Mouse (Mus musculus) heart, adult 9 months (tissue): Measurements from ENCODE around the gene Tmem184b.

ENCODE experiments used
- DNase-seq, 2 experiments: peaks; one replicate each; pipeline ENCODE4 v3.0.0; 2022; ENCODE audit warnings: low spot score in 2 of 2

Gene Tmem184b

DNA sequence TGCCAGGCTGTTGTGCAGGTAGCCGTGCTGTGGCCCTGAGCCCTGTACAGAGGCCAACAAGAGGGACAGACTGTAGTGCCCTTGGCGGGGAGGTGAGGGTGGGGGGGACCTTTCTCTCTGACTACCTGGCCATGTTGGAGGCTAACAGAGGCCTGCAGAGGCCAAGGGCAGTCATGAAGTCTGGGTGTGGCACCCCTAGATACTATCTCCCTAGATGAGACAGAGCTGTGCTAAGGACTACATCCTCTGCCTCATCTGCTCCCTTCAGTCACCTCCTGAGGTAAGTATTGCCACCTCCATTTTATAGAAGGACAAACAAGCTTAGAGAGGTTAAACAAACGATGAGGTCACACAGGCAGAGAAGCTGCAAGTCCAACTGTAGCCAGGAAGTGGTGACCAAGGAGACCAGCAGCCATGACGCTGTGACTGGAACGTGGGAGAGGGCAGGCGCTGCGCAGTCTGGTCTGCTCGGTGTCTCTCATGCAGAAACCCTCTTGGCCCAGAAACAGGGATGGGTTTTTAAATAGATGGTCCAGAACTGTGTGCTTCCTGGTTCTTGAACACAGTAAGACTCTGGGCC is 34.4 kb downstream of the Tmem184b start:
- peak; percentile 61 to 63 for DNase-seq

DNA sequence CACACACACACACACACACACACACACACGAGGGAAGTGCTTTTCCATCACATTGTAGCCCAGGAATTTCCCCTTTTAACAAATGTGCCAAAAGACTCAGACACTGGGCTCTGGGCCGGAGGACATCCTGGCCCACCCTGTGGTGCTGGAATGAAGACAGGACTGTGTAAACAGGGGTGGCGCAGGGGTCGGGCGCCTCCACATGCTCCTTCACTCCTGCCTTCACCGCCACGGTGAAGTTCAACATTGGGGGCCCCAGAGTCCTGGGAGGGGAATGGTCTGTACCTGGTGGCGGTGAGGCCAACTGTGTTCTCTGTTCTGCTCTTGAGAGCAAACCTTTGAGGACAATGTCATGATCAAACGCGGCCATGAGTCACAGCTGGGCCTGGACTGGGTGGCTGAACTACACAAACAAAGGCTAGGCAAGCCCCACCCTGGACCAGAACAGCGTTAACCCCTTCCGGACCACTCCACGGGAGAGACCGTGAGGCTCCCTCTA is 35.0 kb downstream of the Tmem184b start:
- peak; percentile 85 to 86 for DNase-seq

DNA sequence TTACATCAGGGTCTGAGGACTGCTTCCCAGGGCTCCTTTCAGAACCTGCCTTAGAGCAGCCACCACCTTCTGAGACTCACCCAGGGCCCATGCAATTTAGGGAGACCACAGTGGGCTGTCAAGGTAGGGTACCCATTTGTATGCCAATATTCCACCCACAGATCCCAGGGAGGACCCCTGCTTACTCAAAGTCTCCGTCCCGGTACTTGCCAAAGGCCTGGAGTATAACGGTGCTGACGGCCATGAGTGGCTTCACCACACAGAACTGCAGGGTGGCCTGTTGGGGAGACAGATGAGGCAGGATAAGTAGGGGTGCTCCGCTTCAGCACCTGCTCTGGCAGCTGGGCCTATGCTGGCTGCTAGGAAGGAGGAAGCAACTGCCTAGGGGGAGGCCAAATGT is 37.0 kb downstream of the Tmem184b start:
- DNase-seq, result no peak

DNA sequence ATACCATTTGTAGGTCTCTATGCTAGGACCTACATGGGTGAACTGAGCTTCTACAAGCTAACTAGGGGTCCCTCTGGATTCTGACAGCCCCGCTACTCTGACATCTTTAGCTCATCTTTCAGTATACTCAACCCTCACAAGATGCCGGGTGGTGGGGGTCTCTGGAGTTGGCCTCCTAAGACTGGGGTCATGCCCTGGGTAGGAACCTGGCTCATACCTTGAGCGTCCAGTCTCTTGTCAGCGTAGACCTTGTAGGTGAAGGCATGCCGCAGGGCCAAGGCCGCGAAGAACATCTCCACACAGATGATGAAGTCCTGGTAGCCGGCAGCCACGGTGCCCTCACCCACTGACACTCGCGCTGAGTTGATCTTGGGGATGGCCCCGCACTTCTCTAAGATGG is 38.3 kb downstream of the Tmem184b start:
- no peak for DNase-seq

DNA sequence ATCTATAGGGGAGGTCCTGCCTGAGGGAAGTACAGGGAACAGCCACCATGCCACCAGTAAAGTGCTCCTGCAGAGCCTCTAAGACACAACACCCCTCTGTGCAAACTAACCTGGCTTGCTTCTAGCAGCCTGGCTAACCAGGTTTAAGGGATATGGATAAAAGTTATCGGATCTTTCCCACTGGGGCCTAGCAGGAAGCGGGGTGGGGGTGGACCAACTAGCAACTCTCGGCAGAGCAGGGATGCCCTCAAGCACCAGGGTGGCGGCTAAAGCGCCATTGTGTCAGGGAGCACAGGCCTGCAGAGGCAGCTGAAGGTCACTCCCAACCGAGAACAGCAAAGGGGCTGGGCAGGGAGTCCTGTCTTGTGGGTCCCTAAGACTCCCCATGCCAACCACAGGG is 39.2 kb downstream of the Tmem184b start:
- DNase-seq, result no peak

DNA sequence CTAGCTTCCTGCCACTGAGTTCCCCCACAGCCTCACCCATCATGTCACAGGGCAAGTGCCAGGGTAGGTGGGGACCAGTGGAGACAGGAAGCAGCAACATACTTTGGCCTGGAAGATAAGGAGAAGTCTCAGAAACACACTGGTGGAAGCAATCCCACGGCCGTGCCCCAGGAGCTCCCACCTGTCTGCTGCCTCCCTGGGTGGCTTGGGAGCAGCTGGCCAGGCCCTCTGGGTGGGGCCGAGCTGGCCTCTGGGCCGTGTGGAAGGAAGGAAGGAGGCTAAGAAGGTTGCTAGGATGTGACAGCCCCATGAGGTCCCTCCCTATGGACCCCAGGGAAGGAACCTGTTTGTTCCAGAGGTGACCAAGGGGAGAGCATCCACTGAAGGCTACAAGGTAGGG is 42.3 kb downstream of the Tmem184b start:
- no peak for DNase-seq

DNA sequence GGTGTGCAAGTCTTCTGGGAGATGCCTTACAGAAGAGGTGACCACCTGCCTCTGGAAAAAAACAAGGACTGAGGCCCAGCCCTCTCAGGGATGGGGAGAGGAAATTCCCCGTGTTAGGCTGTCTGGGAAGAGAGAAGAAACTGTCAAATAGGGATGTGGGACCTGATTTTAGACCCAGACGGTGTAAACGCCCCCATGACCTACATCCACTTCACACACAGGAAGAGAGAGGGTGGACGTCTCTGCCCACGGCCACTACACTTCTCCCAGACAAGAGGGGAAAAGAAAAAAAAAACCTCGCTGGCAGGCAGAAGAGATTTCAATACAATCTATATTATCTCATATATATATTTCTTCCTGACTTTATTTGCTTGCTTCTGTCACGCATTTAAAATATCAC is 43.0 kb downstream of the Tmem184b start:
- no peak for DNase-seq

DNA sequence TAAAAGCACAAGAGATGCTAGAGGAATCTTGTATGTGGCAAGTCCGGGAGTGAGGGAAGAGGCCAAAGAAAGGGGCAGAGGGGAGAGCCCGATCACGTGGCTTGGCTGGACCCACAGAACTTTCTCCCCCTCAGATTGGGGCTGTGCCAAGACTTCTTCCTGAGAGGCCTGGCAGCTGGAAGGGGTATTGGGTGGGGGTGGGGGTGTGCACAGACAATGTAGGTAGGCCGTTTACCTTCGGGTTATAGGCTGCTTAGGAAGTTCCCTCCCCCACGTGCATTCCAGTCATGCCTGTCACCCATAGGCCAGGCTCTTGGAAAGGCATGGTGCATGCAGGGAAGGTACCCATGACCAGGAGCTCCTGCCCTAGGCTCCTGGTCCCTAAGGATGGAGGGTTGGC is 43.4 kb downstream of the Tmem184b start:
- no peak for DNase-seq

DNA sequence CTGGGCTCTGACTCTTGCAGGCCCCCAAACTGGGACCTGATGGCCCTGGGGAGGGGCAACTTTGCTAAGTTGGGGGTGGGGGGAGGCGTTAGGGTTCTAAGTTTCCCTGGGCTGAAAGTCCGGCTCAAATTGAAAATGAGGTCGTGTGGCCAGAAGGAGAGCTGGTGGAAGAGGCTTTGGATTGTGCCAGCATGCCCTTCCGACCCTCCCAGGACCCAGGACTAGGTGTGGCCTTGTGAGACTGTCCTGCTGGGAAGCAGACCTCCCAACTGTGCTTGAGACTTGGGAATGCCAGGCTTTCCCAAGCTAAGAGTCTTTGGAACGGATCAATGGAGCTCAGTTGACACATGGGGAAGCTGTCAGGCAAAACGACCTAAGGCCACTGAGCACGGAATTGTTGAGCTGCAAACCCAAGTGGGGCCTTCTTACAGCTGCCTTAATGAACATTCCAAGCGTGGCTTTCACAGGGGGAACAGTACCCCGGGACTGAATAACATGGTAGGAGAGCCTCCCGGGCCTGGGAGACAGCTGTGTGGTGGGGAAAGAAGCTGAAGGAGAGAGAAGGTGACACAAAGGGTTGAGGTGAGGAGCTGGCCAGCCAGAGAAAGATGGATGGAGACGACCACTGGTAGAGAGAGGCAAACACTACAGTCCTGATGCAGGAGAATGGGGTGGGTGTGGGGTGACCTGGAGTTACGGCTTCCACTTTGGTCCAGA is 45.2 kb downstream of the Tmem184b start:
- DNase-seq, result no peak

DNA sequence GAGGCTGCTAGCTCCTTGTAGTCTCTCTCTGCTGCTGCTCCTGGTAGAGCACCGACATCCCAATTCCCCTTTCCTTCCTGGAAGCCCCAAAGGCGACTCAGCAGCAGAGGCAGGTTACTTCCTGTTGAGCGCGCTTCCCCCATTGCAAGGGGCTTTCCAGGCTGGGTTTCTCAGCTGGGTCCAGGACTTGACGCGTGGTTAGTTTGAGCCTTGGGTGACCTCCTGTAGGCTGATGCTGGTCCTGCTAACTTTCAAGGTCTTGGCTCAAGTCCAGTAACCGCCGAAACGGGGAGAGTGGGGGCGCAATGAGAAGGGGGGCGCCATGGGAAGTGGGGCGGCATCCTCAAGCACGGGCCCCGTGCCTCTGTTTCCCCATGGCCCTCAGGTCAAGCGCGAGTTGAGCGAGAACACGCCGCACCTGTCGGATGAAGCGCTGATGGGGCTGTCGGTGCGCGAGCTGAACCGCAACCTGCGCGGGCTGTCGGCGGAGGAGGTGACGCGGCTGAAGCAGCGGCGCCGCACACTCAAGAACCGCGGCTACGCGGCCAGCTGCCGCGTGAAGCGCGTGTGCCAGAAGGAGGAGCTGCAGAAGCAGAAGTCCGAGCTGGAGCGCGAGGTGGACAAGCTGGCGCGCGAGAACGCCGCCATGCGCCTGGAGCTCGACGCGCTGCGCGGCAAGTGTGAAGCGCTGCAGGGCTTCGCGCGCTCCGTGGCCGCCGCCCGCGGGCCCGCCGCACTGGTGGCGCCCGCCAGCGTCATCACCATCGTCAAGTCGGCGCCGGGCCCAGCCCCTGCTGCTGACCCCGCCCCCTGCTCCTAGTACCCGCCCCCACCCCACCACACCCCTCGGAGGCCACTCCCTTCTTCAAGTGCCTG is 46.1 kb downstream of the Tmem184b start:
- peak in 1 of 2 experiments; percentile 63 for DNase-seq

DNA sequence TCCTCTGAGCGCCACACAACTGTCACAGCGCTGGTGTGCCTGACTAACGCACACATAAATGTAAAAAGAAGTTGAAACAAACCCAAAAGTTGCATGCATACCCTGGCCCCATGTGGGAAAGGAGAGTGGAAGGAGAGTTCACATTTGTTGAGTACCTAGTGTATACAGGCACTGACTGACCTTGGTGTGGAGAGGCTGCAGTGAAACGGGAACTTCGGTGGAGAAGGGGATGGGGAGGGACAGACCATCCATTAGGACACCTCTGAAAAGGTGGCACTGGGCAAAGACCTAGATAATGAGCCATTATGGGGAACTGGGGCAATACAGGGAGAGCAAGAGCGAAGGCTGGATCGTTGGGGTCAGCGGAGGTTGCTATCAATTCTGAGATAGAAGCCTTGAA is 46.9 kb downstream of the Tmem184b start:
- DNase-seq, result no peak

DNA sequence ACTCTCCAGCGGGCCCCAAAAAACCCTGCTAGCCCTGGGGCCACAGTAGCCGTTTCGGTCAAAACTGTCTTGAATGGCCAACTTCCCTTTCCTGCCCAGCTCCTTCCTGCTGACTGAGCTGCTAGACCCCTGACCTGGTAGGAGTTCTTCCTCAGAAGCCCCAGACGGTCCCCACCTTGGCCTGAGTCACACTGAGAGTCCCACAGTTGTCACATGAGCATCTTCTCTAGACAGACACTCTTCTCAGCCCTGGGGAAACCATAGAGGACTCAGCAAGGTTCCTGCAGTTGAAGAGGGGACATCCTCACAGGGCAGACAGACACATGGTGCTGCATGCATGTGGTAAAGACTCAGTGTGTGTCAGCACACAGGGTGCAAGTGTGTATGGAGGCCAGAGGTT is 48.8 kb downstream of the Tmem184b start:
- no peak for DNase-seq

DNA sequence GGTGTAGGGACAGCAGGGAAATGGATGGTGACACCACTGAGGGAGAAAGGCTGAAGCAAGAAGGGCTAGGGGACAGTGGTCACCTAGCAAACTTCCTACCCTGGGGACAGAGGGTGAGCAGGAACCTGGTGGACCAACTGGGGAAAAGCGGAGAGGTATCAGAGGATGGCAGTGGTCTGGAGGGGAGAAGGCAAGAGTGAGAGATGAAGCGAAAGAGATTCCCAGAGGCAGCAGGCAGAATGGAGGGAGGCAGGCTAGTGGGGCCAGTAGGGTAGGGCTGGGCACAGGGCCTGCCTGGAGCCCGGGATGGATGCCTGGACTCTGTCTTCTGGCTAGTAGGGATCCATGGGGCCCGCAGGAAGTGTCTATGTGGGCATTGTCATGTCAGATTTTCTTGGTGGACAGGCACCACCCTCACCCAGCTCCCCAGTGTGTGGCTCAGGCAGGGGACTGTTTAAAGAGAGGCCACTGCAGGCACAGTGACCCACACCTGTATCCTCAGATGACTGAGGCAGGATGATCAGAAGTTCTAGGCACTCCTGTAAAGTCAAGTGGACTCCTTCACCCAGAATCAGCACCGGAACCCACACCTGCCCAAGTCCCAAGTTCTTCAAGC is 49.6 kb downstream of the Tmem184b start:
- DNase-seq, result no peak

DNA sequence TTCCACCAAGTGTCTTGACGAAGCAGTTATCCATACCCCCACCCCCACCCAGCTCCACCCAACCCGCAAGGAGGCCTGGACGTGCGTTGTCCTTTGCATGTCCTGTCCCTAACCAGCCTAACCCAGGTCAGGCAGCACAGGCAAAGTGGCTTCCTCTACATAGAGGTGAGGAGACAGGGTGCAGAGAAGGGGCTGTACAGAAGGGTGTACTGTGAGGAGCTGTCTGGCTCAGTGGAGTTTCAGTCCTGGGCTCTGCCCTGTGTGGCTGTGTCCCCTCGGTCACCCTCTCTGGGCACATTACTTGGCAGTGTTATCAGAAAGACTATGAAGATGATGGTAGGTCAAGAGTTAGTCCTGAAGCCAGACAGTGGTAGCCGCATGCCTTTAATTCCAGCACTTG is 50.9 kb downstream of the Tmem184b start:
- no peak for DNase-seq

DNA sequence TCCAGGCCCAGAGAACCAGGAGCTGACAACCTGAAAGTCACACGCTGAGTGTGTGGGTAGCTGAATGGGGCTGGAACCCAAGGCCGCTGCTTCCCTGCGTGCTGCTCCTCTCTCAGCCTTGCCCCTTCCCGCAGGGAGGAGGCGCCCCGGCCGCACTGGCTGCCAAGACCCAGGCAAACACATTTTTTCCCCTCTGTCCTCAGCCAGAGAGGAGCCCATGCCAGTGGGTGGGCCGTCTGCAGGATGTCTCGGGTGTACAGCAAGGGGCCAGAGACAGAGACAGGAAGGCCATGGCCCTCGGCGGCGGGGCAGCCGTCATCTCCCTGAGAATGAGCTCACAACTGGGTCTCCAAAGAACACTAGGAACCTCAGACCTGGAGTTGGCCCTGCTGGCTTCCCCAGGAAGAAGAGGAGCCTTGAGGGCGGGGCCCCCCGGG is 52.0 kb downstream of the Tmem184b start:
- peak; percentile 73 to 81 for DNase-seq

DNA sequence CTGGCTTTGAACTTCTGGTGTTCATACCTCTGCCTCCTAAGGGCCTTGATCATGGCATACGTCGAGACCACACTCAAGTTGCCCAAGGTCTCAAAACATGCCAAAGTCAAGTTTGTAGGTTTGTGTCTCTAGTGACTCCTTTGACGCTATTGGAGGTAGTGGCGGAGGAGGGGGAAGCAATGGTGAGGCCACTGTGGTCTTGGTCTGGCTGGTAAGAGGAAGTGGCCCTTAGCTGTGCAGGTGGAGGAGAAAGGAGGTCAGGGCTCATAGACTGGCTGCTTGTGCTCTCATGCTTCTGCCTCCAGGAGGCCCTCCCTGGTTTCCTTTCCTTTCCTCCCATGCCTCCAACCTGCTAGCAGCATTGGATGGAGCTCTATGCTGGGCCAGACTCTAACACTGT is 52.5 kb downstream of the Tmem184b start:
- no peak for DNase-seq

DNA sequence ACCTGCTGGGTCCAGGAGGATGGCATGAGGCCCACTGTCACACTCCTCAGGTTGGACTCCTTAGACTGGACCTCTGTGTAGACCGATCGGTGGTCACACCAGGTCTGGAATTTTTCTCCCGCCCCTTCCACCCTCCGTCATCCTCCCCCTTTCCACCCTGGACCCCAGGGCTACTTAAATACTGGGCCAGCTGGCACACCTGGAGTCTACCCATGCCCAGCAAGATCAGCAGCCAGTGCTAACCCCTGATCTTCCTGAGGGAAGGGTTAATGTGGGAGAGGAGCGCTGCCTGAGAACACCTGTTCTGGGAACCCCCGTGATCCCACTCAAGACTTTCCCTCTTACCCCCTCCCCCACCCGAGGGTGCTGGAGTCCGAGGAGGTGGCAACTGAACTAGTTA is 54.7 kb downstream of the Tmem184b start:
- no peak for DNase-seq

DNA sequence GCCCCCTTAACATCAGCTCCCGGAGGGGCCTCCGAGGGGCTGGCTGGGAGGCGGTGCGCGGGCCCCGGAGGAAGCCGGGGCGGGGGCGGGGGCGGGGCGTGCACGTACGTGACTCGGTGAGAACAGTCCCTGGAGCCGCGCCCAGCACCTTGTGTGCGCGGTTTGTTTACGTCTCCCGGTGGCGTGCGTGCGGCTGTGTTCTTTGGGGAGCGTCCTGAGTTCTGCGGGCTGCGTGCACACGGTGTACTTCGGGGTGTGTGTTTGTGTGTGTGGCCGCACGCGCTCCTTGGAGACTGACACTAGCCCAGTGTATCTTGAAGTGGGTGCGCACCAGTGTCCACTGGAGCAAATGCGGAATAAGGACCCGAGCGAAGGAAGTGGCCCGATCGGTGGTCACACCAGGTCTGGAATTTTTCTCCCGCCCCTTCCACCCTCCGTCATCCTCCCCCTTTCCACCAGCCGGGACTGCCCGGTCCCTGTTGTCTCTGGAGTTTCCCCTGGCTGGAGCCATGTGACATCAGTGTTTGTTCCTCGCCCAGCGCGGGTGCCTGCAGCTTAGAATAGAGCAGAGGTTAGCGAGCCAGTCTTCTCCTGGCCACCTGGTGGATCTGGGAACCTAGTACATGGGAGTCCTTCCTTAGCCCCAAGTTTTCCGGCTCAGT is 55.4 kb downstream of the Tmem184b start:
- peak; percentile 79 to 81 for DNase-seq

DNA sequence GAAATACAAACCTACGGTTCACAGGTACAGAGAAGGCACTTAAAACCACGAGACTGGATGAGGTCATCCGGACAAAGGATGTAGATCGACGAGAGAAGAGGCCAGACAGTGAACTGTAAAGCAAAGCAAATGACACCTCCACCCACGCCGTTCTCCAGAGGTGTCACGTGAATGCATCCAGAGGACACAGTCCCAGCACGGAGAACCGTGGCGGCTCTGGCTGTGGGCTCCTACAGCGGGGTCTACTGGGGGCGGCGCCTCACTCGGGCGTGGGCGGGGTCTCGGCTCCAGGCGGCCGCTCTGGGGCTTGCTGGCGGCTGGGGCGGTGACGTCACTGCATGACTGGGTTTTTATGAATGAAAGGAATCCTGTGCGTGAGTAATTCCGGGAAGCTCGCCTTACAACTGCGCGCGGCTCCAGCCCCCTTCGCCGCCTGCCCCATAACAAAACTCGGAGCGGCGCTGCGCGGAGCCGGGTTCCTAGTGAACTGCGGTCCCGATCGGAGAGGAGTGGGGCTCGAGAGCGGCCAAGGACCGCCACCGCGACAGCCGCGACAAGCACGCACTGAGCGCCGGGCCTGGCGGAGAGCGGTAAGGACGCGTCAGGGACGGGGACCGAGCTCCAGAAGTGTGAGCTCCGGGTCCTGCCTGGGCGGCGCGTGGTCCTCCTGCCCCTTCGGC is 56.1 kb downstream of the Tmem184b start:
- DNase-seq, result peak; percentile 88 to 93

DNA sequence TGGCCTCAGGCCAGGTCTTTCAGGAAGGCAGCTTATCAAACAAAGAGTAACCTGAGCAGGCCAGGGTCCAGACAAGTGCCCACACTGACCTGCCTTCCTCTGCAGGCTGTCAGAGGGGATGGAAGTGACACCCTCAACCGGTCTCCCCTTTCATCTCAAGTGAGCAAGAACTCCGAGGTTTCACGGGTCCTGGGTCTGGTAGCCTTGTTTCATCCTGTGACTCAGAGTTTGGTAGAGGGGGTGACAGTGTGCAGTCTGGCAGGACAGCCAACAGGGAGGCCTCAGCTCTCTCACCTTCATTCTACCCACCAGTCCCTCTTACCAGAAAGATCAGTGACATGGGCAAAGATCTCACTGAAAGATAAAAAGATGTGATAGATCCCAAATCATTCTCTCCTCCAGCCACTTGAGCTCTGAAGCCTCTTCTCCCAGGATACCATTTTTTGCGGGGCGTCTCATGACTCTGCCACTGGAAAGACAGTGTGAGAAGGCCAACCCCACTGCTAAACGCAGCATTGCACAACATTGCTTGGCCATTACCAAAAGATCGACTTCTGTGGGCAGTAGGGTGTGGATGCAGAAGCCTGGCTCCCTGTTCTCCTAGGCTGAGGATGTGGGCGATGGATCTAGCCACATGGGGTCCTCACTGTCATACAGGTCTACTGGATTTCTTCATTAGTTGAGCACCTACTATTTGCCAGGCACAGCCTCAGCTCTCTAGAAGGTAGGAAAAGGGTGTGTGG is 57.1 kb downstream of the Tmem184b start, which contains the start of gene Maff:
Maff (plus strand) TSS at position 571 of the 743 bp plus-strand sequence.
- no peak for DNase-seq
